Mouse (Mus musculus) heart, embryonic 11.5 days (tissue): ENCODE measurements around the gene Adam23. TPM values are rescaled to one million over a fixed set of nuclear protein-coding genes. Genes with fewer than 3 reads are reported as not detected.

Experiments
- ATAC-seq: fragments of 200-750 bp; cut with Nextera tagmentation; replicated peaks from 2 replicates; pipeline ENCODE4 v1.8.0; 2017; ENCODE audit warnings: moderate library complexity; ENCODE audit not compliant: insufficient number of reproducible peaks, low FRiP score, low TSS enrichment
- H3K27ac ChIP-seq: fragments of 300-500 bp; sonication (generic); 2 replicates; pipeline ENCODE4 v1.5.1; 2014; ENCODE audit warnings: mild to moderate bottlenecking, low read depth, low read length
- H3K27me3 ChIP-seq: fragments of 300-500 bp; sonication (generic); 2 replicates; pipeline ENCODE4 v1.6.1; 2014; ENCODE audit warnings: mild to moderate bottlenecking, low read length, mixed read lengths; ENCODE audit not compliant: control insufficient read depth, insufficient read depth
- H3K36me3 ChIP-seq: fragments of 300-500 bp; sonication (generic); 2 replicates; pipeline ENCODE4 v1.6.1; 2014; ENCODE audit warnings: mild to moderate bottlenecking, low read length, moderate library complexity, mixed read lengths; ENCODE audit not compliant: control insufficient read depth, insufficient read depth
- H3K4me1 ChIP-seq: fragments of 300-500 bp; sonication (generic); 2 replicates; pipeline ENCODE4 v1.6.1; 2014; ENCODE audit warnings: low read length; ENCODE audit not compliant: control insufficient read depth, insufficient read depth
- H3K4me2 ChIP-seq: fragments of 300-500 bp; sonication (generic); 2 replicates; pipeline ENCODE4 v1.6.1; 2014; ENCODE audit warnings: mild to moderate bottlenecking, moderate library complexity
- H3K4me3 ChIP-seq: fragments of 300-500 bp; sonication (generic); 2 replicates; pipeline ENCODE4 v1.5.1; 2014; ENCODE audit warnings: low read depth, low read length
- H3K9ac ChIP-seq: fragments of 300-500 bp; sonication (generic); 2 replicates; pipeline ENCODE4 v1.6.1; 2014; ENCODE audit warnings: mild to moderate bottlenecking, low read depth, low read length, moderate library complexity
- H3K9me3 ChIP-seq: fragments of 300-500 bp; sonication (generic); replicated peaks from 2 replicates; pipeline ENCODE4 v1.6.1; 2016; ENCODE audit warnings: low read length; ENCODE audit not compliant: control insufficient read depth
- WGBS: fragments of 180-500 bp; shearing (Covaris S2); extraction: QIAGEN DNeasy Blood & Tissue Kit; methylation state at CpG from one replicate; pipeline ENCODE4 v1.1.7; 2014; ENCODE audit not compliant: insufficient replicate concordance; 5-methylcytosine and 5-hydroxymethylcytosine counted together
- polyA plus RNA-seq: library from polyadenylated mRNA; unstranded; fragments of >200 nt; fragmentation: Nextera tagmentation; extraction: Ambion mirVana; gene quantifications from 2 replicates; pipeline ENCODE4 v1.2.1, GENCODE M21; 2014

Gene Adam23
- polyA plus RNA-seq, 1 experiment from 2014 or later, result 2.2 TPM

GRCm38 (mm10) chr1:63437529-63437928 is 8.2 kb upstream of the Adam23 start:
- Histone ChIP-seq H3K36me3 (no peaks in the 10 kb centered on the region), H3K27ac (no peak overlapping the region), H3K27me3 (0 out of 2 replicates have a peak, but pooled peaks cover 2% of the 10 kb centered on the region), H3K4me2 (no peak overlapping the region), H3K9me3 (no peaks in the 10 kb centered on the region), H3K9ac (no peak overlapping the region), H3K4me1 (no peaks in the 10 kb centered on the region), H3K4me3 (no peak overlapping the region)
- 26% methylated on average over 3 of the region's 3 CpGs for WGBS
- no peak for ATAC-seq

GRCm38 (mm10) chr1:63442186-63442585 is 3.5 kb upstream of the Adam23 start:
- no peaks in the 10 kb centered on the region for H3K36me3 ChIP-seq
- H3K27me3 ChIP-seq, result peaks cover 32% of the 10 kb centered on the region
- no peaks in the 10 kb centered on the region for H3K4me1 ChIP-seq
- no peak overlapping the region for H3K4me2 ChIP-seq
- ATAC-seq, result no peak
- H3K27ac ChIP-seq, result no peak overlapping the region
- H3K9me3 ChIP-seq, result no peaks in the 10 kb centered on the region
- no peak overlapping the region for H3K4me3 ChIP-seq
- 65% methylated on average over 2 of the region's 2 CpGs for WGBS
- no peak overlapping the region for H3K9ac ChIP-seq

- Histone ChIP-seq H3K4me3 (no peak overlapping the region), H3K27ac (no peak overlapping the region), H3K27me3 (peaks cover 33% of the 10 kb centered on the region), H3K9me3 (no peaks in the 10 kb centered on the region), H3K9ac (no peak overlapping the region), H3K4me1 (no peaks in the 10 kb centered on the region), H3K36me3 (no peaks in the 10 kb centered on the region), H3K4me2 (no peak overlapping the region)
- WGBS, result 62% methylated on average over 4 of the region's 4 CpGs
- ATAC-seq, result no peak
These were observed 3.1 kb upstream of the Adam23 start for GRCm38 (mm10) chr1:63442616-63443015.

DNA sequence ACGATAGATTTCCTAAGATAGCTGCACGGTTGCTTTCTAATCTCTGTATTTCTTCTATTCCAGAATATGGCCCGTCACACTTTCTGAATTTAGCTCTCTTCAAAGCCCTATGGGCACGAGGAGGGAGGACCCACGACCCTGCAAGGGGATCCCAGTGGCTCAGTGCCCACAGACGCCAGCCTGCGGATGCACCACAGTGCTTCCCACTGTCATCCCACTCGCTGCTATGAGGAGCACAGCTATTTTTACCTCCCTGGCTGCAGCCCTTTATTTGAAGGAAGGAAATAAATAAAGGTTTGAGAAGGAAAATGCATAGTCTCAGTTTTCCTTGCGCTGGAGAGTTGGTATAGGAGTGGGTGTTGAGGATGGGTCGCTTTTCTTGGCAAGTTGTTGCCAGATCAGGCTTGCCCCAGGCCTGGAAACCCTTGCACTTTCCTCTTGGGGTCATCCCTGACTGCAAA is 512 bp upstream of the Adam23 start:
- ATAC-seq, result no peak
- no peak overlapping the region for H3K9ac ChIP-seq
- no peaks in the 10 kb centered on the region for H3K4me1 ChIP-seq
- no peaks in the 10 kb centered on the region for H3K36me3 ChIP-seq
- peaks cover 45% of the 10 kb centered on the region for H3K27me3 ChIP-seq
- H3K4me2 ChIP-seq, result peak overlapping the region; percentile 86
- no peak overlapping the region for H3K27ac ChIP-seq
- 57% methylated on average over 10 of the region's 10 CpGs for WGBS
- no peaks in the 10 kb centered on the region for H3K9me3 ChIP-seq
- peak overlapping the region; percentile 67; the same call in 1 of the 2 replicates for H3K4me3 ChIP-seq

GRCm38 (mm10) chr1:63446047-63446704 is 485 bp downstream of the Adam23 start:
- peak overlapping the region; percentile 63 for H3K9ac ChIP-seq
- no peak for ATAC-seq
- under 1% methylated on average over 54 of the region's 68 CpGs for WGBS
- H3K27ac ChIP-seq, result no peak overlapping the region
- no peaks in the 10 kb centered on the region for H3K36me3 ChIP-seq
- H3K4me1 ChIP-seq, result no peaks in the 10 kb centered on the region
- peak overlapping the region; percentile 86 for H3K4me2 ChIP-seq
- peaks cover 45% of the 10 kb centered on the region for H3K27me3 ChIP-seq
- H3K9me3 ChIP-seq, result no peaks in the 10 kb centered on the region
- peak overlapping the region; percentile 67 for H3K4me3 ChIP-seq

- Histone ChIP-seq H3K27me3 (peaks cover 45% of the 10 kb centered on the region), H3K4me1 (no peaks in the 10 kb centered on the region), H3K9ac (no peak overlapping the region), H3K27ac (no peak overlapping the region), H3K9me3 (no peaks in the 10 kb centered on the region), H3K36me3 (no peaks in the 10 kb centered on the region), H3K4me2 (peak overlapping the region; percentile 86), H3K4me3 (peak overlapping the region; percentile 67; the same call in 1 of the 2 replicates)
- WGBS, result 70% methylated on average over 2 of the region's 2 CpGs
- no peak for ATAC-seq
These were observed 1.0 kb downstream of the Adam23 start for GRCm38 (mm10) chr1:63446721-63447120.

DNA sequence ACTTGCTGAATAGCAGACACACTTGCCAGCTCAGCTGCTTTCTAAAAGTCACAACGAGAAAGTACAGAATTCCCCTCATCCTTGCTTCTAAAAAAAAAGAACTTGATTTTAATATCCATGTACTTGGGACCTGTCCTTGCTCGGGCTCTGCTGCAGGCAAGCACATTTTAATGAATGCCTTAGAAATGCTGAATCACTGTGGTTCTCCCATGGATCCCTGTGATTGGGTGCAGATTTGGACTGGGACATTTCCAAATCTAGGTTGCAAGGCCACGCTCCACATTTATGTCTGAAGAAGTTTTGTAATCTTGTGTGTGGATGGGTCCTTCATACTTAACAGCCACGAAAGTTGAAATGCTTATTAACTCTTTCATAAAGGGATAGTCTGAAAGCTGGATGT is 4.4 kb downstream of the Adam23 start:
- Histone ChIP-seq H3K4me2 (no peak overlapping the region), H3K4me3 (no peak overlapping the region), H3K36me3 (no peaks in the 10 kb centered on the region), H3K4me1 (no peaks in the 10 kb centered on the region; the same call in 1 of the 2 replicates), H3K9me3 (no peaks in the 10 kb centered on the region), H3K27me3 (peaks cover 35% of the 10 kb centered on the region), H3K27ac (no peak overlapping the region), H3K9ac (no peak overlapping the region)
- no peak for ATAC-seq
- WGBS, result 71% methylated on average over 4 of the region's 4 CpGs

DNA sequence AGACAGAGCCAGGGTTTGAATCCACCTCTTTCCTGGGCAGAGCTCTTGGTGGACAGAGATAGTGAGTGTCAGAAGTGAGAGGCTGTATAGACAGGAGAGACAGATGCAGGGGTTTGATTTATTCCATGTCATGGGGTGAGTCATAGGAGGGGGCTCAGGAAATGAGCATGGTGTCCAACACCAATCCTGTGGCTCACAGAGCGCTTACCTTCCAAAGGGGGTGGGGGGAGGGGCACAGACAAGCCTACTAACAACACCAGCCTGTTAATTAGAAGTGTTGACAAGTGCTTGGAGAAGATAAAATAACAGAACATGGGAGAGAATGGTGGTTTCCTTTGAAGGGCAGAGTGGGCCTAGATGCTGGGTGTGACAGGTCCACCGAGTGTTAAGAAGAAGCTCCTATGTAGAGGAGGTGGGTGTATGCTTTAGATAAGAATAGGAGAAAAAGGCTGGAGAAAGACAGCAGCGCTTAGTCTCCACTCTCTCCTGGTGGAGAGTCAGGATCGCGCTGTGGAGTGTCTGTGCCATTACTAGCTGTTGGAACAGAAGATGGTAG is 7.7 kb downstream of the Adam23 start:
- Histone ChIP-seq H3K4me1 (peaks cover 4% of the 10 kb centered on the region; the same call in 1 of the 2 replicates), H3K9ac (no peak overlapping the region), H3K36me3 (no peaks in the 10 kb centered on the region), H3K4me2 (no peak overlapping the region), H3K4me3 (no peak overlapping the region), H3K27ac (no peak overlapping the region), H3K27me3 (peaks cover 9% of the 10 kb centered on the region), H3K9me3 (no peaks in the 10 kb centered on the region)
- 7% methylated on average over 5 of the region's 5 CpGs for WGBS
- ATAC-seq, result no peak
